Mouse (Mus musculus) megakaryocyte, embryonic 14.5 days (primary cell): ENCODE results near the gene Helz. TPM values are rescaled to one million over a fixed set of nuclear protein-coding genes. Genes with fewer than 3 reads are reported as not detected.
"Not testable (repeated sequence)": the region's sequence is repeated elsewhere in the genome, so short reads cannot be mapped to it uniquely, and the experiment has no call there.

Experiments used
- H3K27me3 ChIP-seq: replicated peaks from 2 replicates; pipeline ENCODE3; 2012; ENCODE audit warnings: inconsistent platforms
- H3K36me3 ChIP-seq: replicated peaks from 2 replicates; pipeline ENCODE3; 2012; ENCODE audit warnings: low read length, inconsistent platforms, mixed read lengths
- H3K4me1 ChIP-seq: 2 replicates; pipeline ENCODE4 v1.6.1; 2012; ENCODE audit warnings: inconsistent platforms
- H3K4me3 ChIP-seq: replicated peaks from 2 replicates; pipeline ENCODE3; 2012; ENCODE audit warnings: moderate library complexity, mild to moderate bottlenecking, inconsistent platforms
- H3K9me3 ChIP-seq: 2 replicates; pipeline ENCODE4 v1.6.1; 2012; ENCODE audit warnings: inconsistent platforms
- FLI1 ChIP-seq: IDR thresholded peaks from 2 replicates; pipeline ENCODE4 v1.6.1; 2012; ENCODE audit warnings: low read length, inconsistent platforms, mixed read lengths
- GATA1 ChIP-seq: IDR thresholded peaks from 3 replicates; pipeline ENCODE4 v1.6.1; 2012; ENCODE audit warnings: mixed read lengths, low read length, inconsistent platforms, borderline replicate concordance
- polyA plus RNA-seq: library from polyadenylated mRNA; stranded (reverse); fragments of >175 nt; gene quantifications from 2 replicates; pipeline ENCODE4 v1.2.3, GENCODE M21; 2012; ENCODE audit warnings: low replicate concordance; ENCODE audit not compliant: insufficient read depth

The Helz gene
- 99.4 and 174 TPM in 2 replicates for polyA plus RNA-seq

DNA sequence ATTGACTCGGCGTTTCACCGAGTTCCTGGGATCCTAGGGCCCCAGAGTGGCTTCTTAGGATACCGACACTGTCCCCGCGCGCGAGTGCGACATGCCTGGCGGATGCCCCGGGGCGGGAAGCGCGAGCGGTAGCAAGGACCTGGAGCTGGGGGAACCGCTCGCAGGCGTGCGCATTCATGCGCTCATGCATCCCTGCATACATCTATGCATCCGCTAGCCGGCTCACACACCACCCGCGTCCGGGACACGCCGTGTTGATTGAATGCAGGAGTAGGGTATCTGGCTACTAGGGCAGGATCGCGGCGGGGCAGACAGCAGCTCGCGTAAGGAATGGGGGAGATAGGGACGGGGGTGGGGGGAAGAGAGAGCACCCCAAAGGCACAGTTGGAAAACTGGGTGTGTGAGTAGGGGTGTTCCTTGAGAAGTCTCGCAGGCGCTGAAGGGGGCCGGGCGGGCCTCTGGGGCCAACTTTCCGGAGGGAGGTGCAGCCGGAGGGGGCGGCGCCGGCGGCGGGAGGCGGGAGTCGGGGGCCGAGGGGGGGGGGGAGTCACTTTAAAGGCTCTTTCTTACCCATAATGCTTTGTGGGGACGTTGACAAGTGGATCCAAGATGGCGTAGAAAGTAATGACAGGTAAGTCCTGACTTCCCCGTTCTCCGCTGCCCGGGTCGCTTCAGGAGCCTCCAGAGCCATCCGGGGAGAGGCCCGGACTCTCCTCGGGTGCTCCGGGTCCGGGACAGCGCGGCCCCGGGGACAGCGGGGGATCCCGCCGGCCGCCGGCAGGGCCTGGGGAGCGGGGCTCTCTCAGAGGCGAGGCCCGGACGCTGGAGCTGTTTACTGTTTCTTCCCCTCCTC lies at the start of gene Helz:
Gene Helz (plus strand): TSS at position 580 of the 853 bp plus-strand sequence.
- TF ChIP-seq FLI1 (no peak), GATA1 (no peak)
- H3K36me3 ChIP-seq: peaks cover 27% of the 10 kb centered on the region
- H3K4me1 ChIP-seq: peaks cover 60% of the 10 kb centered on the region
- peak within 1 kb of the TSS; percentile 96 for H3K4me3 ChIP-seq
- H3K27me3 ChIP-seq: peaks cover 2% of the 10 kb centered on the region
- peaks cover 3% of the 10 kb centered on the region; the same call in 1 of the 2 replicates for H3K9me3 ChIP-seq

DNA sequence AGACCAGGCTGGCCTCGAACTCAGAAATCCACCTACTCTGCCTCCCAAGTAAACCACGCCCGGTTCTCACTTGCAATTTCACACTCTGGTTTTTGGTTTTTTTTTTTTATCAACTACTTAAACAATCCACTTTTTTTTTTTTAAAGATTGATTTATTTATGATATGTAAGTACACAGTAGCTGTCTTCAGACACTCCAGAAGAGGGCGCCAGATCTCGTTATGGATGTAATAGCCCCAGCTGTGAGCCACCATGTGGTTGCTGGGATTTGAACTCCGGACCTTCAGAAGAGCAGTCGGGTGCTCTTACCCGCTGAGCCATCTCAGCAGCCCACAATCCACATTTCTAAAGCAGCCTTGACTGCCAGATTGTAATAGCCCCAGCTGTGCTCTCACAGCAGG lies 44.9 kb upstream of the Helz start:
- no peaks in the 10 kb centered on the region for H3K9me3 ChIP-seq
- H3K27me3 ChIP-seq: no peaks in the 10 kb centered on the region
- H3K4me3 ChIP-seq: no peak overlapping the region
- H3K4me1 ChIP-seq: peaks cover 4% of the 10 kb centered on the region; the same call in 1 of the 2 replicates
- peaks cover 41% of the 10 kb centered on the region for H3K36me3 ChIP-seq
- TF ChIP-seq FLI1 (no peak), GATA1 (no peak)

GRCm38 (mm10) chr11:107504364-107504763 lies 43.4 kb upstream of the Helz start:
- H3K4me3 ChIP-seq, H3K4me1 ChIP-seq, H3K27me3 ChIP-seq, H3K9me3 ChIP-seq: not testable (repeated sequence)
- H3K36me3 ChIP-seq: peaks cover 28% of the 10 kb centered on the region

DNA sequence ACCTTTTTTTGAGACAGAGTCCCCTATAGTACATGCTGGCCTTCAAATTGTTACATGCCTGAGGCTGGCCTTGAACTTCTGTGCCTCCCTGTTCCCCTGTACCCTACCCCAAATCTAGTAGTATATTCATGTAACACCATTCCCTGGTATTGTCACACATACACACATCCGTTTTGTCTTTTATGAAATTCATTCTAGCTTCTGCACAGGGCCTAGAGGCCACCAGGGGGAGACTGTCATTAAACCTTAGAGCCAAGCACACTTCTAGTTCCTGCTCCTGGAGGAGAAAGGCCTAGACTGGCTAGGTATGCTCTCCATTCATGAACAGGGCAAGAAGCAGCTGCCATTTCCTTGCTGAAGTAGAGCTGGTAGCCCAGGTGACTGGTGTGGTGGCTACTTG lies 41.5 kb upstream of the Helz start:
- Histone ChIP-seq H3K27me3 (peaks cover 12% of the 10 kb centered on the region), H3K9me3 (peaks cover 9% of the 10 kb centered on the region), H3K4me1 (peaks cover 22% of the 10 kb centered on the region), H3K4me3 (no peak overlapping the region), H3K36me3 (peaks cover 12% of the 10 kb centered on the region)
- no peak for TF ChIP-seq FLI1
- no peak for TF ChIP-seq GATA1

- TF ChIP-seq FLI1 (no peak), GATA1 (no peak)
- H3K9me3 ChIP-seq: peaks cover 9% of the 10 kb centered on the region
- peak overlapping the region; percentile 46 for H3K4me3 ChIP-seq
Observed at GRCm38 (mm10) chr11:107509631-107510338, 37.9 kb upstream of the Helz start.

GRCm38 (mm10) chr11:107510362-107511269 lies 37.1 kb upstream of the Helz start:
- H3K9me3 ChIP-seq: peaks cover 9% of the 10 kb centered on the region
- H3K27me3 ChIP-seq: peaks cover 26% of the 10 kb centered on the region
- H3K4me1 ChIP-seq: peaks cover 27% of the 10 kb centered on the region
- no peak overlapping the region for H3K4me3 ChIP-seq
- no peaks in the 10 kb centered on the region for H3K36me3 ChIP-seq
- no peak for TF ChIP-seq FLI1
- TF ChIP-seq GATA1: no peak

More at GRCm38 (mm10) chr11:107509631-107510338, 37.9 kb upstream of the Helz start:
- Histone ChIP-seq H3K27me3 (peaks cover 24% of the 10 kb centered on the region), H3K36me3 (no peaks in the 10 kb centered on the region), H3K4me1 (peaks cover 27% of the 10 kb centered on the region)

DNA sequence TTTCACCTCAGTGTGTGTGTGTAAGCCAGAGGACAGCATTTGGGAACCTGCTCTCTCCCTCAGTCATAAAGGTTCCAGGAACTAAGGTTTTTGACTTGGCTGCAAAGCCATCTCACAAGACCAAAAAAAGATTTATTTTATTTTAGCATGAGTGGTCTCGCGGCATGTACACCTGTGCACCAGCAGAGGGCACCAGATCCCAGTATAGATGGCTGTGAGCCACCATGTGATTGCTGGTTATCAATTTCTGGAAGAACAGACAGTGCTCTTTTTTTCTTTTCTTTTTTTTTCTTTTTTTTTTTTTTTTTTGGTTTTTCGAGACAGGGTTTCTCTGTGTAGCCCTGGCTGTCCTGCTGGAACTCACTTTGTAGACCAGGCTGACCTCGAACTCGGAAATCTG lies 35.8 kb upstream of the Helz start:
- H3K9me3 ChIP-seq, H3K36me3 ChIP-seq, H3K4me3 ChIP-seq: not testable (repeated sequence)
- Histone ChIP-seq H3K4me1 (peaks cover 23% of the 10 kb centered on the region), H3K27me3 (peaks cover 26% of the 10 kb centered on the region)

GRCm38 (mm10) chr11:107513047-107513446 lies 34.7 kb upstream of the Helz start:
- H3K27me3 ChIP-seq: peaks cover 26% of the 10 kb centered on the region
- H3K4me3 ChIP-seq: no peak overlapping the region
- peaks cover 9% of the 10 kb centered on the region for H3K9me3 ChIP-seq
- no peaks in the 10 kb centered on the region for H3K36me3 ChIP-seq
- TF ChIP-seq GATA1 (no peak), FLI1 (no peak)
- H3K4me1 ChIP-seq: peaks cover 23% of the 10 kb centered on the region

- Histone ChIP-seq H3K9me3 (no peaks in the 10 kb centered on the region), H3K4me1 (peaks cover 16% of the 10 kb centered on the region), H3K27me3 (peaks cover 14% of the 10 kb centered on the region), H3K4me3 (no peak overlapping the region), H3K36me3 (no peaks in the 10 kb centered on the region)
- TF ChIP-seq FLI1: no peak
- TF ChIP-seq GATA1: no peak
Observed at GRCm38 (mm10) chr11:107516387-107516786, 31.3 kb upstream of the Helz start.
